In the genomic region with DNA sequence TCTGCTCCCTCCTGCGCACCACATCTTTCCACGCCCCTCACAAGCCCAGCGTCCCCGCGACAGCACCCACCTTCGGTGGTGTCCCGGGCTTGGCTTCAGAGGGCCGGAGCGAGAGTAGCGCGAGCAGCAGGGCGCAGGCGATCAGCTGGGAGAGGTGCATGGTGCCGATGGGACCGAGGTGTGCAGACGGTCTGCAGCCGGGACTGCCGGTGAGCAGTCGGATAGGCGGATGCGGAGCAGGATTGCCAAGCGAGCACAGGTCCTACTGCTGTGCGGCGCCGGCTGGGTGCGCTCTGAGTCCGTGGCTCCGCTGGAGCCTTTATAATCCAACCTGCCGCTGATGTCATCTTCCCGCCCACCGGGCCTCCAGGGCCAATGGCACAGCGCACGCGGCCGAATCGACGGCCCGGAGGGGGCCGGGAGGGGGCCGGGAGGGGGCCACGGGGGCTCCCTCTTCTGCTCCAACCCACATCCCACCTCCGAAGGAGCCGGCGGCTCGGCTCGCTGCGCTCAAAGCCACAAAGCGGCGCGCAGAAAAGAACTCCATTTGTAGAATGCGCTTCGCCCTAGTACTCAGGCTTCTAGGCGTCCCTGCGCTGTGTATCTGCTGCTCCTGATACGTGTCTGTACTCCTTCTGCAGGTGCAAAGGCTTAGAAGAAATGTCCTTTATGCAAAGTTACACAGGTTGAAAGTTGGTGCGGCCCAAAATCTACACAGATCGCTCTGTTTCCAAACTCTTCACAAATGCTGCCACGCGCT, we compare ENCODE assay signal across 8 mouse cellular contexts. TPM values are rescaled to one million over a fixed set of nuclear protein-coding genes. Genes with fewer than 3 reads are reported as not detected.
DNase-seq lines count a peak whose midpoint lies in the region; ATAC-seq lines count a peak whose summit lies in the region.

Nppc (minus strand) TSS at position 293 of the 760 bp plus-strand sequence.

- peak within 1 kb of the TSS; percentile 38 for H3K9ac ChIP-seq in heart, embryonic 15.5 days
- no peak within 1 kb of the TSS for H3K9ac ChIP-seq in liver, embryonic 12.5 days
- peak within 1 kb of the TSS; percentile 79 for H3K9ac ChIP-seq in neural tube, embryonic 13.5 days

- H3K4me3 ChIP-seq in forebrain, embryonic 10.5 days, result peak within 1 kb of the TSS; percentile 62
- H3K4me3 ChIP-seq in heart, embryonic 15.5 days, result peak within 1 kb of the TSS; percentile 59
- peak within 1 kb of the TSS; percentile 45 for H3K4me3 ChIP-seq in liver, embryonic 12.5 days
- H3K4me3 ChIP-seq in neural tube, embryonic 13.5 days, result peak within 1 kb of the TSS; percentile 62

- ATAC-seq in heart, embryonic 15.5 days (replicated peaks; ENCODE audit: insufficient number of reproducible peaks, insufficient read depth, low FRiP score, low read depth), result peak; percentile 83
- peak; percentile 71 for ATAC-seq in liver, embryonic 12.5 days
- ATAC-seq in neural tube, embryonic 13.5 days (ENCODE audit: low read depth), result peak; percentile 93

- WGBS in forebrain, embryonic 10.5 days, result 4% methylated on average over 59 of the region's 59 CpGs
- WGBS in heart, embryonic 15.5 days, result 5% methylated on average over 59 of the region's 59 CpGs
- WGBS in liver, embryonic 12.5 days (ENCODE audit: insufficient replicate concordance), result 5% methylated on average over 49 of the region's 59 CpGs
- WGBS in neural tube, embryonic 13.5 days, result 3% methylated on average over 59 of the region's 59 CpGs

- H3K9me3 ChIP-seq in forebrain, embryonic 10.5 days, result no peaks in the 10 kb centered on the region
- H3K9me3 ChIP-seq in heart, embryonic 15.5 days (replicated peaks), result no peaks in the 10 kb centered on the region
- no peaks in the 10 kb centered on the region for H3K9me3 ChIP-seq in liver, embryonic 12.5 days (replicated peaks)
- no peaks in the 10 kb centered on the region for H3K9me3 ChIP-seq in neural tube, embryonic 13.5 days

- H3K4me2 ChIP-seq in heart, embryonic 15.5 days, result peak within 1 kb of the TSS; percentile 100
- peak within 1 kb of the TSS; percentile 76 for H3K4me2 ChIP-seq in liver, embryonic 12.5 days
- peak within 1 kb of the TSS; percentile 97 for H3K4me2 ChIP-seq in neural tube, embryonic 13.5 days

- H3K27me3 ChIP-seq in forebrain, embryonic 10.5 days (ENCODE audit: poor library complexity, severe bottlenecking), result peaks cover 74% of the 10 kb centered on the region
- H3K27me3 ChIP-seq in heart, embryonic 15.5 days, result peaks cover 70% of the 10 kb centered on the region
- H3K27me3 ChIP-seq in liver, embryonic 12.5 days (replicated peaks), result peaks cover 91% of the 10 kb centered on the region
- H3K27me3 ChIP-seq in neural tube, embryonic 13.5 days, result peaks cover 34% of the 10 kb centered on the region

- peak; percentile 17 to 63 for DNase-seq in spleen, postnatal 4 days (ENCODE audit: low spot score in 2 of 2)
- DNase-seq in spleen, postnatal 14 days (ENCODE audit: low spot score in 2 of 2), result no peak
- DNase-seq in forebrain, embryonic 10.5 days (ENCODE audit: extremely low spot score, low spot score), result peak; percentile 76
- DNase-seq in kidney, postnatal 25 days, result peak; percentile 72 to 84
- peak; percentile 41 to 54 for DNase-seq in thymus, postnatal 10 days (ENCODE audit: low spot score in 2 of 2)

- no peaks in the 10 kb centered on the region for H3K36me3 ChIP-seq in forebrain, embryonic 10.5 days (replicated peaks)
- no peaks in the 10 kb centered on the region for H3K36me3 ChIP-seq in heart, embryonic 15.5 days
- H3K36me3 ChIP-seq in liver, embryonic 12.5 days, result no peaks in the 10 kb centered on the region
- H3K36me3 ChIP-seq in neural tube, embryonic 13.5 days, result no peaks in the 10 kb centered on the region

- H3K27ac ChIP-seq in forebrain, embryonic 10.5 days, result peak within 1 kb of the TSS; percentile 79
- H3K27ac ChIP-seq in heart, embryonic 15.5 days, result no peak within 1 kb of the TSS
- no peak within 1 kb of the TSS for H3K27ac ChIP-seq in liver, embryonic 12.5 days
- H3K27ac ChIP-seq in neural tube, embryonic 13.5 days (replicated peaks), result peak within 1 kb of the TSS; percentile 70

- H3K4me1 ChIP-seq in forebrain, embryonic 10.5 days, result peaks cover 17% of the 10 kb centered on the region
- H3K4me1 ChIP-seq in heart, embryonic 15.5 days (replicated peaks), result peaks cover 13% of the 10 kb centered on the region
- H3K4me1 ChIP-seq in liver, embryonic 12.5 days, result peaks cover 12% of the 10 kb centered on the region
- peaks cover 20% of the 10 kb centered on the region for H3K4me1 ChIP-seq in neural tube, embryonic 13.5 days (replicated peaks)

RNA-seq across cellular contexts. Expression of gene Nppc, which starts in this region (rescaled TPM):
- 0.90 and 1.4 TPM in 2 replicates for polyA plus RNA-seq in forebrain, embryonic 10.5 days (2016; fragmentation: Nextera tagmentation; extraction: Ambion mirVana)
- polyA plus RNA-seq in heart, embryonic 15.5 days (2015; fragmentation: Nextera tagmentation; extraction: Ambion mirVana), result 1.2 and 1.3 TPM in 2 replicates
- not detected in 2 replicates for polyA plus RNA-seq in liver, embryonic 12.5 days (2016; fragmentation: Nextera tagmentation; extraction: Ambion mirVana)
- polyA plus RNA-seq in neural tube, embryonic 13.5 days (2015; fragmentation: Nextera tagmentation; extraction: Ambion mirVana), result 12.7 and 14.7 TPM in 2 replicates

Comparison
In these comparisons a context has a peak if more than half of its experiments do, and no peak if none do; other contexts are left out.
1. DNase-seq: peak in spleen, postnatal 4 days (2 of 2), forebrain, embryonic 10.5 days (single experiment), kidney, postnatal 25 days (2 of 2) and thymus, postnatal 10 days (2 of 2); none in spleen, postnatal 14 days (0 of 2).
2. Peak in ATAC-seq, H3K4me3 ChIP-seq and H3K4me2 ChIP-seq in liver, embryonic 12.5 days; RNA of the gene not detected or under 1 TPM.
3. H3K27ac ChIP-seq: peak in forebrain, embryonic 10.5 days (single experiment) and neural tube, embryonic 13.5 days (single experiment); none in heart, embryonic 15.5 days (single experiment) and liver, embryonic 12.5 days (single experiment).
4. Peak in every context shown above with its lines, with median percentiles within 50 percentile points of each other: H3K4me3 ChIP-seq, ATAC-seq and H3K4me2 ChIP-seq.